In the genomic region with DNA sequence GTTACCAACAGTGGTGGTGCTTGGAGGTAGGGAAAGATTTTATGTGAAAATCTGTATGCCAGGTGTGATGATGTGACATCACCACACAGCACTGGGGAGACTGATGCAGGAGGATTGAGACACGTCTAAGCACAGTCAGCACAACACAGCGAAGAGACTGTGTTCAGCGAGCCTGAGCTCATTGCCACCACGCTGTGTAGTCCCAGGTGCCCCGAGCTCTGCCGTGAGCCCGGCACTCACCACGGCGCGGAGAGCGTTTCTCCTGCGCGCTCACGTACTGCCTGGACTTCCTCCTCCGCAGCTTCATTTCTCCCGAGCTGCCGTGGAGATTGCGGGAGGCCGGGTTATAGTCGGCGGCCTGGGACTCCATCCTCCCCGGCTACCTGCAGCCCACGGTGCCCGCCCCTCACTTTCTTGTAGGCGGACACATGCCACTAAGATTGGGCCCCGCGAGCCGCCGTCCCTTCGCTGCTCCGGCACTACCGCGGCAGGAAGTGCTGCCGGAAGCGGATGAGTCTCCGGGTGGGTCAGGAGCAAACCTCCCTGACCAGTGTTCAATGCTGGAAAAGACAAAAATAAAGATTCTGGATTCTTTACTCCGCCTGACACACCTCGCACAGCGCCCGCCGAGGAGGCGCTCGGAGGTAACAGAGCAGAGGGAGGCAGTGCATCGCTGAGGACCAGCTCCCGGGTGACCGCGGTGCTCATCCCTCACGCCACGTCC, we compare ENCODE assay signal across 8 mouse cellular contexts. TPM values are rescaled to one million over a fixed set of nuclear protein-coding genes. Genes with fewer than 3 reads are reported as not detected.
DNase-seq lines count a peak whose midpoint lies in the region; ATAC-seq and TF ChIP-seq lines count a peak whose summit lies in the region.

No protein-coding gene starts in this region.

- peak overlapping the region; percentile 95 for H3K9ac ChIP-seq in MEL (ENCODE audit: control insufficient read depth, low read depth, low read length, poor library complexity, severe bottlenecking)
- H3K9ac ChIP-seq in forebrain, embryonic 16.5 days (replicated peaks; ENCODE audit: low read depth, low read length), result peak overlapping the region; percentile 86
- H3K9ac ChIP-seq in neural tube, embryonic 15.5 days (replicated peaks), result peak overlapping the region; percentile 88

- H3K27me3 ChIP-seq in MEL (ENCODE audit: control insufficient read depth in 1 of 2, insufficient read depth in 2 of 2, low read length in 2 of 2), result no peaks in the 10 kb centered on the region
- H3K27me3 ChIP-seq in forebrain, embryonic 16.5 days (replicated peaks; ENCODE audit: control insufficient read depth, insufficient read depth, low read length), result no peaks in the 10 kb centered on the region
- H3K27me3 ChIP-seq in neural tube, embryonic 15.5 days (replicated peaks), result no peaks in the 10 kb centered on the region

- H3K79me2 ChIP-seq in MEL (ENCODE audit: control insufficient read depth, insufficient read depth, low read length, poor library complexity), result peaks cover 10% of the 10 kb centered on the region

- peak; percentile 91 for ATAC-seq in forebrain, embryonic 16.5 days
- peak; percentile 92 for ATAC-seq in neural tube, embryonic 15.5 days (ENCODE audit: low FRiP score)

- WGBS in forebrain, embryonic 16.5 days, result under 1% methylated on average over 49 of the region's 49 CpGs
- under 1% methylated on average over 49 of the region's 49 CpGs for WGBS in lung, adult 2 months
- WGBS in neural tube, embryonic 15.5 days, result under 1% methylated on average over 49 of the region's 49 CpGs

- TF ChIP-seq RAD21 in MEL (IDR thresholded peaks at IDR 0.05; ENCODE audit: low read depth, low read length), result no peak

- H3K4me3 ChIP-seq in MEL (ENCODE audit: control insufficient read depth in 1 of 2, insufficient read depth in 1 of 2, low read depth in 2 of 2, low read length in 2 of 2), result peak overlapping the region; percentile 85 to 93
- peak overlapping the region; percentile 96 for H3K4me3 ChIP-seq in forebrain, embryonic 16.5 days (replicated peaks; ENCODE audit: low read length)
- H3K4me3 ChIP-seq in layer of hippocampus, adult 2 months, result peak overlapping the region; percentile 73
- peak overlapping the region; percentile 93 for H3K4me3 ChIP-seq in lung, adult 2 months (replicated peaks; ENCODE audit: extremely low read depth, low read depth, low read length)
- peak overlapping the region; percentile 89 for H3K4me3 ChIP-seq in neural tube, embryonic 15.5 days (replicated peaks)

- H3K36me3 ChIP-seq in MEL (ENCODE audit: control insufficient read depth in 1 of 2, insufficient read depth in 2 of 2, low read length in 2 of 2), result peaks cover 0 to 5% of the 10 kb centered on the region in 2 experiments; a peak in 1 of 4 replicates
- no peaks in the 10 kb centered on the region for H3K36me3 ChIP-seq in forebrain, embryonic 16.5 days (ENCODE audit: control insufficient read depth, insufficient read depth)
- H3K36me3 ChIP-seq in neural tube, embryonic 15.5 days, result peaks cover 1% of the 10 kb centered on the region

- peak overlapping the region; percentile 78 for H3K27ac ChIP-seq in MEL (ENCODE audit: control insufficient read depth, low read depth, low read length)
- H3K27ac ChIP-seq in forebrain, embryonic 16.5 days (ENCODE audit: low read length), result peak overlapping the region; percentile 86
- H3K27ac ChIP-seq in layer of hippocampus, adult 2 months, result peak overlapping the region; percentile 96
- H3K27ac ChIP-seq in neural tube, embryonic 15.5 days (replicated peaks), result peak overlapping the region; percentile 90

- 0 out of 4 replicates have a peak, but pooled peaks of 1 of the 2 experiments have one; percentile 5 for TF ChIP-seq EP300 in MEL (IDR thresholded peaks at IDR 0.05; ENCODE audit: low read depth in 1 of 2, low read length in 2 of 2)

- H3K4me1 ChIP-seq in MEL (ENCODE audit: control insufficient read depth in 1 of 2, insufficient read depth in 2 of 2, low read length in 2 of 2), result peaks cover 0 to 9% of the 10 kb centered on the region in 2 experiments; a peak in 2 of 4 replicates
- peaks cover 17% of the 10 kb centered on the region for H3K4me1 ChIP-seq in forebrain, embryonic 16.5 days (replicated peaks; ENCODE audit: control insufficient read depth, insufficient read depth, low read length)
- peaks cover 11% of the 10 kb centered on the region for H3K4me1 ChIP-seq in lung, adult 2 months (ENCODE audit: control insufficient read depth, insufficient read depth, low read length)
- peaks cover 24% of the 10 kb centered on the region for H3K4me1 ChIP-seq in neural tube, embryonic 15.5 days

- peak overlapping the region; percentile 82 for H3K4me2 ChIP-seq in forebrain, embryonic 16.5 days (ENCODE audit: low read length)
- H3K4me2 ChIP-seq in neural tube, embryonic 15.5 days, result peak overlapping the region; percentile 83

- no peak for TF ChIP-seq CTCF in MEL (IDR thresholded peaks at IDR 0.05 in 2 of 3, conservative IDR thresholded peaks at IDR 0.05 in 1 of 3; ENCODE audit: control insufficient read depth in 1 of 3, insufficient read depth in 1 of 3, low read depth in 2 of 3, low read length in 3 of 3, poor library complexity in 1 of 3, severe bottlenecking in 1 of 3)
- no peak for TF ChIP-seq CTCF in layer of hippocampus, adult 2 months (conservative IDR thresholded peaks at IDR 0.05)
- no peak for TF ChIP-seq CTCF in lung, adult 2 months (IDR thresholded peaks at IDR 0.05; ENCODE audit: insufficient read depth, low read length)

- DNase-seq in MEL (ENCODE audit: low read depth, low spot score), result peak; percentile 93
- peak; percentile 96 to 98 for DNase-seq in cerebellum, adult 18-20 months
- DNase-seq in heart, postnatal 36 days, result peak; percentile 91 to 94
- peak; percentile 90 to 91 for DNase-seq in layer of hippocampus, adult 2 months (ENCODE audit: low spot score in 2 of 2)
- peak; percentile 87 for DNase-seq in lung, adult 2 months
- DNase-seq in testis, postnatal 10 days (ENCODE audit: low spot score), result peak; percentile 94

- H3K9me3 ChIP-seq in MEL (replicated peaks; ENCODE audit: insufficient read depth, low read length), result no peaks in the 10 kb centered on the region
- H3K9me3 ChIP-seq in forebrain, embryonic 16.5 days (ENCODE audit: control insufficient read depth, low read length), result no peaks in the 10 kb centered on the region
- H3K9me3 ChIP-seq in neural tube, embryonic 15.5 days (replicated peaks), result no peaks in the 10 kb centered on the region

- TF ChIP-seq POLR2A in MEL (IDR thresholded peaks at IDR 0.05; ENCODE audit: control insufficient read depth in 1 of 2, insufficient read depth in 1 of 2, low read depth in 1 of 2, low read length in 2 of 2, poor library complexity in 1 of 2), result peak; percentile 55 to 83; a peak in 3 of 4 replicates
- peak; percentile 75; the same call in 1 of the 2 replicates for TF ChIP-seq POLR2A in lung, adult 2 months (IDR thresholded peaks at IDR 0.05; ENCODE audit: borderline replicate concordance, extremely low read depth, low read depth, low read length)

- intact Hi-C loops in heart, postnatal 36 days (cut with DNase I), result no loop called here

TF ChIP-seq in MEL, 35 proteins besides CTCF, POLR2A, EP300 and RAD21 (continues in another document):
- TF ChIP-seq TBP (IDR thresholded peaks at IDR 0.05; ENCODE audit: low read depth, low read length), result 0 out of 2 replicates have a peak, but pooled peaks have one; percentile 14
- TF ChIP-seq ZMIZ1 (IDR thresholded peaks at IDR 0.05; ENCODE audit: low read depth, low read length), result 0 out of 2 replicates have a peak, but pooled peaks have one; percentile 29
- TF ChIP-seq ELF1 (IDR thresholded peaks at IDR 0.05; ENCODE audit: low read depth, low read length), result peak; percentile 92
- TF ChIP-seq MAZ (IDR thresholded peaks at IDR 0.05; ENCODE audit: low read depth, low read length), result peak; percentile 12; the same call in 1 of the 2 replicates
- TF ChIP-seq CHD2 (IDR thresholded peaks at IDR 0.05; ENCODE audit: low read length), result no peak

RNA-seq across cellular contexts. Expression of a gene that starts 0.8 kb away (rescaled TPM):
- total RNA-seq in MEL (2012; rRNA removed), result 3.5 and 3.7 TPM in 2 replicates
- polyA plus RNA-seq in MEL (2012; ENCODE audit: insufficient read depth in 1 of 2, insufficient read length in 2 of 2, low read depth in 1 of 2, low replicate concordance in 2 of 2, missing spikeins in 1 of 2), result 10 to 100 TPM in 1 of 2 experiments, not detected in 1; 12.0 TPM
- 13.6 and 14.3 TPM in 2 replicates for polyA plus RNA-seq in forebrain, embryonic 16.5 days (2015; fragmentation: Nextera tagmentation; extraction: Ambion mirVana)
- 1 to 10 TPM; 2.0 to 2.4 TPM for total RNA-seq in heart, postnatal 36 days (2021)
- total RNA-seq in layer of hippocampus, adult 2 months (2021), result 10 to 100 TPM; 16.8 to 17.7 TPM
- 8.4 and 12.1 TPM in 2 replicates for polyA plus RNA-seq in lung, adult 2 months (2012; rRNA removed)
- 12.7 and 14.7 TPM in 2 replicates for polyA plus RNA-seq in neural tube, embryonic 15.5 days (2015; fragmentation: Nextera tagmentation; extraction: Ambion mirVana)

RNA-seq across cellular contexts. Expression of a gene that starts 5.3 kb away (rescaled TPM):
- total RNA-seq in MEL (2012; rRNA removed), result 8.6 and 8.8 TPM in 2 replicates
- 10 to 100 TPM in 1 of 2 experiments, not detected in 1; 11.2 TPM for polyA plus RNA-seq in MEL (2012; ENCODE audit: insufficient read depth in 1 of 2, insufficient read length in 2 of 2, low read depth in 1 of 2, low replicate concordance in 2 of 2, missing spikeins in 1 of 2)
- 1.2 and 1.9 TPM in 2 replicates for polyA plus RNA-seq in forebrain, embryonic 16.5 days (2015; fragmentation: Nextera tagmentation; extraction: Ambion mirVana)
- 1 to 10 TPM; 3.6 to 4.4 TPM for total RNA-seq in heart, postnatal 36 days (2021)
- total RNA-seq in layer of hippocampus, adult 2 months (2021), result 10 to 100 TPM; 14.5 to 17.3 TPM
- polyA plus RNA-seq in lung, adult 2 months (2012; rRNA removed), result 16.7 and 29.8 TPM in 2 replicates
- polyA plus RNA-seq in neural tube, embryonic 15.5 days (2015; fragmentation: Nextera tagmentation; extraction: Ambion mirVana), result 3.3 and 11.8 TPM in 2 replicates

RNA-seq across cellular contexts. Expression of a gene that starts 54.2 kb away (rescaled TPM):
- 2.1 and 2.9 TPM in 2 replicates for total RNA-seq in MEL (2012; rRNA removed)
- polyA plus RNA-seq in MEL (2012; ENCODE audit: insufficient read depth in 1 of 2, insufficient read length in 2 of 2, low read depth in 1 of 2, low replicate concordance in 2 of 2, missing spikeins in 1 of 2), result 10 to 100 TPM in 1 of 2 experiments, not detected in 1; 12.5 TPM
- 56.7 and 58.2 TPM in 2 replicates for polyA plus RNA-seq in forebrain, embryonic 16.5 days (2015; fragmentation: Nextera tagmentation; extraction: Ambion mirVana)
- total RNA-seq in heart, postnatal 36 days (2021), result 10 to 100 TPM; 81.3 to 92.5 TPM
- 100 to 1,000 TPM; 149 to 152 TPM for total RNA-seq in layer of hippocampus, adult 2 months (2021)
- 16.9 and 28.1 TPM in 2 replicates for polyA plus RNA-seq in lung, adult 2 months (2012; rRNA removed)
- polyA plus RNA-seq in neural tube, embryonic 15.5 days (2015; fragmentation: Nextera tagmentation; extraction: Ambion mirVana), result 43.2 and 45.9 TPM in 2 replicates

RNA-seq across cellular contexts. Expression of a gene that starts 54.2 kb away (rescaled TPM):
- 2.3 and 3.4 TPM in 2 replicates for total RNA-seq in MEL (2012; rRNA removed)
- 1 to 10 TPM in 1 of 2 experiments, not detected in 1; 4.6 TPM for polyA plus RNA-seq in MEL (2012; ENCODE audit: insufficient read depth in 1 of 2, insufficient read length in 2 of 2, low read depth in 1 of 2, low replicate concordance in 2 of 2, missing spikeins in 1 of 2)
- 19.1 and 22.4 TPM in 2 replicates for polyA plus RNA-seq in forebrain, embryonic 16.5 days (2015; fragmentation: Nextera tagmentation; extraction: Ambion mirVana)
- total RNA-seq in heart, postnatal 36 days (2021), result 1 to 10 TPM; 8.9 to 9.7 TPM
- total RNA-seq in layer of hippocampus, adult 2 months (2021), result 10 to 100 TPM in 1 of 2 experiments, 1 to 10 TPM in 1; 9.3 to 11.0 TPM
- polyA plus RNA-seq in lung, adult 2 months (2012; rRNA removed), result 11.7 and 21.1 TPM in 2 replicates
- polyA plus RNA-seq in neural tube, embryonic 15.5 days (2015; fragmentation: Nextera tagmentation; extraction: Ambion mirVana), result 22.2 TPM in 2 replicates

Comparison
In these comparisons a context has a peak if more than half of its experiments do, and no peak if none do; other contexts are left out.
1. Peak in every context shown above with its lines: DNase-seq, ATAC-seq, H3K4me3 ChIP-seq and H3K27ac ChIP-seq.